Mouse (Mus musculus) thymus, adult 2 months (tissue): Measurements from ENCODE around the gene Igsf3.

Source experiments
- CTCF ChIP-seq: fragments of 200-500 bp; IDR thresholded peaks from 2 replicates; pipeline ENCODE4 v1.5.1; 2012; ENCODE audit warnings: mild to moderate bottlenecking, control low read depth, low read length, moderate library complexity, borderline replicate concordance; ENCODE audit not compliant: control insufficient read depth, poor library complexity, insufficient read depth; ENCODE audit errors: extremely low read depth
- POLR2A ChIP-seq: fragments of 200-500 bp; IDR thresholded peaks from 2 replicates; pipeline ENCODE4 v1.6.1; 2012; ENCODE audit warnings: mild to moderate bottlenecking, low read length, control low read depth, moderate library complexity; ENCODE audit not compliant: control insufficient read depth, poor library complexity, insufficient read depth; ENCODE audit errors: extremely low read depth

DNA sequence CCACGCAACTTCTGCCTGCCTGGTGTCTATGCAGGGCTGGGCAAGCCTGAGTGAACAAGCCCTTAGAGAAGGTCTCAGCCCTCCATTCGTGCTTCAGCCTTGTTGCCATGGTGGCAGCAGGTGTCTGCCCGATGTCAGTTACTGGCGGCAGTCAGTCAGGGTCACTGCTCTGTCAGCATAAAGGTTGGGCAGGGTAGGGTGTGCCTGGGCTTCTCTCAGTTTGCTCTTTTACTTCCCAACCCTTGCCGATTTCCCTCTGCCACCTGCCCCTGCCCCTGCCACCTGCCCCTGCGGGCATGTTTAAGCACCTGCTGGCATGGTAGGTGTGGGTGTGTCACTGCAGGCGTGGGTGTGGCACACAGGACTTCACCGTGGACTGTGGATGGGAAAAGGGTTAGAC is 67.6 kb downstream of the Igsf3 start:
- TF ChIP-seq CTCF (no peak), POLR2A (no peak)
